Mouse (Mus musculus) embryonic facial prominence, embryonic 14.5 days (tissue): ENCODE results near the gene Defb29. TPM values are rescaled to one million over a fixed set of nuclear protein-coding genes. Genes with fewer than 3 reads are reported as not detected.

ENCODE experiments used
- ATAC-seq: fragments of 200-750 bp; cut with Nextera tagmentation; 2 replicates; pipeline ENCODE4 v1.8.0; 2017; ENCODE audit warnings: low read depth, moderate number of reproducible peaks, moderate TSS enrichment
- DNase-seq: peaks from one replicate; pipeline ENCODE4 v3.0.0-alpha.2; 2015; ENCODE audit warnings: low spot score
- H3K27ac ChIP-seq: fragments of 300-500 bp; sonication (generic); replicated peaks from 2 replicates; pipeline ENCODE4 v1.5.1; 2014; ENCODE audit warnings: low read depth, mild to moderate bottlenecking, low read length, moderate library complexity
- H3K27me3 ChIP-seq: fragments of 300-500 bp; sonication (generic); replicated peaks from 2 replicates; pipeline ENCODE4 v1.6.1; 2014; ENCODE audit warnings: low read length; ENCODE audit not compliant: control insufficient read depth, insufficient read depth
- H3K36me3 ChIP-seq: fragments of 300-500 bp; sonication (generic); 2 replicates; pipeline ENCODE4 v1.6.1; 2014; ENCODE audit warnings: low read length, mixed read lengths; ENCODE audit not compliant: control insufficient read depth, insufficient read depth
- H3K4me1 ChIP-seq: fragments of 300-500 bp; sonication (generic); 2 replicates; pipeline ENCODE4 v1.6.1; 2014; ENCODE audit warnings: antibody characterized with exemption, low read length; ENCODE audit not compliant: control insufficient read depth, insufficient read depth
- H3K4me2 ChIP-seq: fragments of 300-500 bp; sonication (generic); 2 replicates; pipeline ENCODE4 v1.6.1; 2014; ENCODE audit warnings: low read depth, mild to moderate bottlenecking, low read length, moderate library complexity, mixed read lengths
- H3K4me3 ChIP-seq: fragments of 300-500 bp; sonication (generic); 2 replicates; pipeline ENCODE4 v1.5.1; 2014; ENCODE audit warnings: low read depth, mild to moderate bottlenecking, low read length
- H3K9ac ChIP-seq: fragments of 300-500 bp; sonication (generic); 2 replicates; pipeline ENCODE4 v1.6.1; 2014; ENCODE audit warnings: low read depth, mild to moderate bottlenecking, low read length, moderate library complexity, mixed read lengths
- H3K9me3 ChIP-seq: fragments of 300-500 bp; sonication (generic); 2 replicates; pipeline ENCODE4 v1.6.1; 2016; ENCODE audit warnings: low read length; ENCODE audit not compliant: control insufficient read depth
- WGBS: fragments of 180-500 bp; shearing (Covaris S2); extraction: QIAGEN DNeasy Blood & Tissue Kit; methylation state at CpG from one replicate; pipeline ENCODE4 v1.1.7; 2014; 5-methylcytosine and 5-hydroxymethylcytosine counted together
- polyA plus RNA-seq: library from polyadenylated mRNA; unstranded; fragments of >200 nt; fragmentation: Nextera tagmentation; extraction: Ambion mirVana; gene quantifications from 2 replicates; pipeline ENCODE4 v1.2.1, GENCODE M21; 2014

Gene Defb29
- polyA plus RNA-seq, 1 experiment from 2014 or later = not detected

GRCm38 (mm10) chr2:152541979-152542378 lies 2.1 kb upstream of the Defb29 start:
- H3K4me2 ChIP-seq = no peak overlapping the region
- DNase-seq (no peak), ATAC-seq (no peak)
- H3K27me3 ChIP-seq = no peaks in the 10 kb centered on the region
- H3K9ac ChIP-seq = no peak overlapping the region
- no peaks in the 10 kb centered on the region for H3K4me1 ChIP-seq
- H3K9me3 ChIP-seq = no peaks in the 10 kb centered on the region
- no peak overlapping the region for H3K4me3 ChIP-seq
- H3K36me3 ChIP-seq = no peaks in the 10 kb centered on the region
- no peak overlapping the region for H3K27ac ChIP-seq
- 81% methylated on average over 9 of the region's 9 CpGs for WGBS

GRCm38 (mm10) chr2:152517981-152518380 lies 21.9 kb downstream of the Defb29 start, which contains the start of gene Defb28:
Gene Defb28, plus strand, starts transcription at chr2:152518255.
- Histone ChIP-seq H3K9me3 (no peaks in the 10 kb centered on the region), H3K4me3 (no peak within 1 kb of the TSS), H3K27me3 (no peaks in the 10 kb centered on the region), H3K27ac (no peak within 1 kb of the TSS), H3K4me2 (no peak within 1 kb of the TSS), H3K4me1 (no peaks in the 10 kb centered on the region), H3K36me3 (no peaks in the 10 kb centered on the region), H3K9ac (no peak within 1 kb of the TSS)
- 76% methylated on average over 4 of the region's 4 CpGs for WGBS
- ATAC-seq (no peak), DNase-seq (no peak)

- WGBS = 57% methylated on average over 4 of the region's 4 CpGs
Observed at GRCm38 (mm10) chr2:152516084-152516483, 23.8 kb downstream of the Defb29 start.

GRCm38 (mm10) chr2:152511592-152511991 lies 28.3 kb downstream of the Defb29 start, which contains the start of gene Defb26:
Gene Defb26, minus strand, starts transcription at chr2:152511692.
- Histone ChIP-seq H3K9me3 (no peaks in the 10 kb centered on the region), H3K4me1 (no peaks in the 10 kb centered on the region), H3K4me2 (no peak within 1 kb of the TSS), H3K4me3 (no peak within 1 kb of the TSS), H3K27me3 (no peaks in the 10 kb centered on the region), H3K27ac (no peak within 1 kb of the TSS), H3K9ac (no peak within 1 kb of the TSS), H3K36me3 (no peaks in the 10 kb centered on the region)
- WGBS = 91% methylated on average over 1 of the region's 1 CpGs
- DNase-seq = no peak
- ATAC-seq = no peak

More at GRCm38 (mm10) chr2:152516084-152516483, 23.8 kb downstream of the Defb29 start:
- Histone ChIP-seq H3K9ac (no peak overlapping the region), H3K36me3 (no peaks in the 10 kb centered on the region), H3K27ac (no peak overlapping the region), H3K9me3 (no peaks in the 10 kb centered on the region), H3K4me3 (no peak overlapping the region), H3K27me3 (no peaks in the 10 kb centered on the region), H3K4me2 (no peak overlapping the region), H3K4me1 (no peaks in the 10 kb centered on the region)
- DNase-seq (peak; percentile 12), ATAC-seq (no peak)

GRCm38 (mm10) chr2:152503950-152504349 lies 35.9 kb downstream of the Defb29 start:
- Histone ChIP-seq H3K27me3 (no peaks in the 10 kb centered on the region), H3K4me3 (no peak overlapping the region), H3K9ac (no peak overlapping the region), H3K27ac (no peak overlapping the region), H3K4me1 (no peaks in the 10 kb centered on the region), H3K4me2 (no peak overlapping the region), H3K9me3 (no peaks in the 10 kb centered on the region), H3K36me3 (no peaks in the 10 kb centered on the region)
- ATAC-seq (no peak), DNase-seq (no peak)
- WGBS = 90% methylated on average over 2 of the region's 2 CpGs

- no peaks in the 10 kb centered on the region for H3K36me3 ChIP-seq
- H3K27me3 ChIP-seq = no peaks in the 10 kb centered on the region
- H3K4me3 ChIP-seq = no peak overlapping the region
- H3K4me1 ChIP-seq = no peaks in the 10 kb centered on the region
- no peak for DNase-seq
- H3K9ac ChIP-seq = no peak overlapping the region
- H3K27ac ChIP-seq = no peak overlapping the region
- no peaks in the 10 kb centered on the region for H3K9me3 ChIP-seq
- no peak for ATAC-seq
- H3K4me2 ChIP-seq = no peak overlapping the region
- WGBS = 72% methylated on average over 6 of the region's 6 CpGs
Observed at GRCm38 (mm10) chr2:152500863-152501229, 39.1 kb downstream of the Defb29 start.

GRCm38 (mm10) chr2:152500204-152500862 lies 39.6 kb downstream of the Defb29 start:
- ATAC-seq = no peak
- Histone ChIP-seq H3K9ac (no peak overlapping the region), H3K4me2 (no peak overlapping the region), H3K27ac (no peak overlapping the region), H3K36me3 (no peaks in the 10 kb centered on the region), H3K27me3 (no peaks in the 10 kb centered on the region), H3K4me1 (no peaks in the 10 kb centered on the region), H3K9me3 (no peaks in the 10 kb centered on the region), H3K4me3 (no peak overlapping the region)
- peak; percentile 7 for DNase-seq
- WGBS = 55% methylated on average over 7 of the region's 7 CpGs

GRCm38 (mm10) chr2:152498020-152498419 lies 41.9 kb downstream of the Defb29 start:
- no peak overlapping the region for H3K4me2 ChIP-seq
- 69% methylated on average over 6 of the region's 6 CpGs for whole genome bisulfite sequencing
- H3K27me3 ChIP-seq = no peaks in the 10 kb centered on the region
- H3K9ac ChIP-seq = no peak overlapping the region
- H3K4me1 ChIP-seq = no peaks in the 10 kb centered on the region
- no peak overlapping the region for H3K4me3 ChIP-seq
- no peaks in the 10 kb centered on the region for H3K9me3 ChIP-seq
- H3K27ac ChIP-seq = no peak overlapping the region
- no peaks in the 10 kb centered on the region for H3K36me3 ChIP-seq
- ATAC-seq (no peak), DNase-seq (no peak)

GRCm38 (mm10) chr2:152493151-152493550 lies 46.7 kb downstream of the Defb29 start:
- Histone ChIP-seq H3K4me1 (no peaks in the 10 kb centered on the region), H3K36me3 (no peaks in the 10 kb centered on the region), H3K9ac (no peak overlapping the region), H3K4me2 (no peak overlapping the region), H3K4me3 (no peak overlapping the region), H3K9me3 (no peaks in the 10 kb centered on the region), H3K27me3 (no peaks in the 10 kb centered on the region), H3K27ac (no peak overlapping the region)
- ATAC-seq = no peak
- DNase-seq = no peak
- WGBS = 80% methylated on average over 6 of the region's 6 CpGs
